Mouse (Mus musculus) brain, adult 10 weeks (tissue): ENCODE measurements around the gene D17H6S53E. TPM values are rescaled to one million over a fixed set of nuclear protein-coding genes. Genes with fewer than 3 reads are reported as not detected.

ENCODE experiments used
- polyA plus RNA-seq: library from polyadenylated mRNA; stranded (reverse); fragments of 350-450 nt; fragmentation: Illumina TruSeq; extraction: RNeasy Lipid Tissue Mini Kit (QIAGEN cat#74804); gene quantifications from one replicate; pipeline ENCODE4 v1.2.3, GENCODE M21; 2015; ENCODE audit warnings: low read depth, low replicate concordance

Gene D17H6S53E
- polyA plus RNA-seq, 1 experiment from 2014 or later, result 18.0 TPM

Other genes with a start within 250 kb of the D17H6S53E start
- gene Zbtb12, start 246.9 kb upstream of the D17H6S53E start, polyA plus RNA-seq, result 5.7 TPM
- not detected for gene Gm20547, start 244.3 kb upstream of the D17H6S53E start, polyA plus RNA-seq
- 1.5 TPM for gene C2, start 228.1 kb upstream of the D17H6S53E start, polyA plus RNA-seq
- gene Ehmt2, start 227.9 kb upstream of the D17H6S53E start, polyA plus RNA-seq, result 122 TPM
- 0.19 TPM for gene Slc44a4, start 211.9 kb upstream of the D17H6S53E start, polyA plus RNA-seq
- gene Neu1, start 195.1 kb upstream of the D17H6S53E start, polyA plus RNA-seq, result 51.2 TPM
- 8.3 TPM for gene Hspa1b, start 167.1 kb upstream of the D17H6S53E start, polyA plus RNA-seq
- not detected for gene Gm20481, start 156.5 kb upstream of the D17H6S53E start, polyA plus RNA-seq
- gene Hspa1a, start 154.2 kb upstream of the D17H6S53E start, polyA plus RNA-seq, result 8.4 TPM
- gene Hspa1l, start 153.7 kb upstream of the D17H6S53E start, polyA plus RNA-seq, result 0.36 TPM
- 26.4 TPM for gene Lsm2, start 144.5 kb upstream of the D17H6S53E start, polyA plus RNA-seq
- gene Vars, start 125.4 kb upstream of the D17H6S53E start, polyA plus RNA-seq, result 22.8 TPM
- 0.71 TPM for gene Vwa7, start 109.8 kb upstream of the D17H6S53E start, polyA plus RNA-seq
- gene Sapcd1, start 98.4 kb upstream of the D17H6S53E start, polyA plus RNA-seq, result not detected
- gene Msh5, start 79.6 kb upstream of the D17H6S53E start, polyA plus RNA-seq, result 0.67 TPM
- 22.1 TPM for gene Clic1, start 76.4 kb upstream of the D17H6S53E start, polyA plus RNA-seq
- 19.3 TPM for gene Ddah2, start 67.3 kb upstream of the D17H6S53E start, polyA plus RNA-seq
- gene Ly6g6c, start 61.0 kb upstream of the D17H6S53E start, polyA plus RNA-seq, result not detected
- gene Mpig6b, start 60.2 kb upstream of the D17H6S53E start, polyA plus RNA-seq, result not detected
- gene Ly6g6e, start 49.5 kb upstream of the D17H6S53E start, polyA plus RNA-seq, result 5.5 TPM
- gene Ly6g6d, start 48.3 kb upstream of the D17H6S53E start, polyA plus RNA-seq, result 1.8 TPM
- gene Ly6g6f, start 40.8 kb upstream of the D17H6S53E start, polyA plus RNA-seq, result 0.70 TPM
- 106 TPM for gene Abhd16a, start 37.1 kb upstream of the D17H6S53E start, polyA plus RNA-seq
- gene Ly6g5c, start 18.1 kb upstream of the D17H6S53E start, polyA plus RNA-seq, result not detected
- gene Ly6g5b, start 10.9 kb upstream of the D17H6S53E start, polyA plus RNA-seq, result not detected
- 24.9 TPM for gene Gpank1, start 4.9 kb upstream of the D17H6S53E start, polyA plus RNA-seq
- gene Csnk2b, start 4.3 kb upstream of the D17H6S53E start, polyA plus RNA-seq, result 221 TPM
- gene Apom, start 5.7 kb downstream of the D17H6S53E start, polyA plus RNA-seq, result not detected
- 159 TPM for gene Bag6, start 8.8 kb downstream of the D17H6S53E start, polyA plus RNA-seq
- gene Prrc2a, start 38.5 kb downstream of the D17H6S53E start, polyA plus RNA-seq, result 185 TPM
- 19.0 TPM for gene Aif1, start 49.7 kb downstream of the D17H6S53E start, polyA plus RNA-seq
- 9.3 TPM for gene Lst1, start 62.1 kb downstream of the D17H6S53E start, polyA plus RNA-seq
- gene Ltb, start 68.1 kb downstream of the D17H6S53E start, polyA plus RNA-seq, result 0.55 TPM
- not detected for gene Tnf, start 75.6 kb downstream of the D17H6S53E start, polyA plus RNA-seq
- gene Lta, start 79.0 kb downstream of the D17H6S53E start, polyA plus RNA-seq, result not detected
- gene Gm16181, start 94.5 kb downstream of the D17H6S53E start, polyA plus RNA-seq, result not detected
- 711 TPM for gene Atp6v1g2, start 107.3 kb downstream of the D17H6S53E start, polyA plus RNA-seq
- gene Nfkbil1, start 109.4 kb downstream of the D17H6S53E start, polyA plus RNA-seq, result 11.4 TPM
- 206 TPM for gene Ddx39b, start 115.4 kb downstream of the D17H6S53E start, polyA plus RNA-seq
- gene H2-D1, start 136.4 kb downstream of the D17H6S53E start, polyA plus RNA-seq, result 50.0 TPM
- 0.45 TPM for gene H2-Q1, start 194.0 kb downstream of the D17H6S53E start, polyA plus RNA-seq
- gene H2-Q2, start 215.9 kb downstream of the D17H6S53E start, polyA plus RNA-seq, result 2.0 TPM